20 mouse cellular contexts compared by ENCODE assay signal in the genomic region with DNA sequence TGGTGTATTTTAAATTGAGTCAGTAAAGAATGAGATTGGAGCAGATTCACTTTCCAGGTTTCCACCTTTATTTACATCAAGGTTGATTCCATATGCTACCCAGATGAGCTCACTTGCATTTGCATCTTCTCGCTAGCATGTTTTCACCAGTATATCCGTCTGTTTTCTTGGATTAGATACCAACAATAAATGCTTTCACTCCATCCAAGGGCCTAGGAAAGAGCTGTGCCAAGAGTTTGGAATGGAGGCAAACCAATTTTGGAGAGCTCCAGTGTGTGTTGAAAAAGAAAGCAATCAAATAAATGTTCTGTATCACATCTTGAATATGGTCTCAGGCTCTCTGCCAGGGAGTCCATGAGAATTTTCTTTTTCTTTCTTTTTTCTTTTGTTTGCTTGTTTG.
DNase-seq lines count a peak whose midpoint lies in the region; ATAC-seq lines count a peak whose summit lies in the region.
"Had no signal": no experiment of that assay in that cellular context is flagged by ENCODE, and none has a peak within 500 bp of the region (broad histone marks: within the 10 kb centered on the region; RNA-seq: fewer than 3 reads in every experiment).

No protein-coding gene starts in this region.

- peaks cover 5% of the 10 kb centered on the region; the same call in 1 of the 2 replicates for H3K4me1 ChIP-seq in forebrain, embryonic 15.5 days
- no peaks in the 10 kb centered on the region for H3K4me1 ChIP-seq in forebrain, embryonic 11.5 days (replicated peaks; ENCODE audit: control insufficient read depth, insufficient read depth, low read length)
- no peaks in the 10 kb centered on the region; the same call in 1 of the 2 replicates for H3K4me1 ChIP-seq in forebrain, embryonic 16.5 days (replicated peaks; ENCODE audit: control insufficient read depth, insufficient read depth, low read length)
- H3K4me1 ChIP-seq: embryonic facial prominence, embryonic 13.5 days; heart, embryonic 10.5 days; hindbrain, embryonic 12.5 days had no signal

- H3K36me3 ChIP-seq in forebrain, embryonic 15.5 days, result no peaks in the 10 kb centered on the region
- H3K36me3 ChIP-seq in forebrain, embryonic 11.5 days (ENCODE audit: control insufficient read depth, insufficient read depth, low read length), result no peaks in the 10 kb centered on the region
- no peaks in the 10 kb centered on the region for H3K36me3 ChIP-seq in forebrain, embryonic 16.5 days (ENCODE audit: control insufficient read depth, insufficient read depth)
- H3K36me3 ChIP-seq: embryonic facial prominence, embryonic 13.5 days; heart, embryonic 10.5 days; hindbrain, embryonic 12.5 days had no signal

- ATAC-seq in forebrain, embryonic 15.5 days (replicated peaks), result peak; percentile 43; the same call in 1 of the 2 replicates
- ATAC-seq in forebrain, embryonic 11.5 days (replicated peaks; ENCODE audit: low FRiP score), result no peak
- ATAC-seq in forebrain, embryonic 16.5 days, result peak; percentile 76; the same call in 1 of the 2 replicates
- ATAC-seq in erythroid progenitor cell, adult 5-6 weeks (replicated peaks; ENCODE audit: low FRiP score, poor library complexity, severe bottlenecking), result no peak
- ATAC-seq: hindbrain, embryonic 16.5 days; inflammation-experienced regulatory T-cells, adult 6 months; intestine, postnatal 0 days had no signal

- WGBS in forebrain, embryonic 15.5 days, result 37% methylated on average over 2 of the region's 2 CpGs
- 85% methylated on average over 2 of the region's 2 CpGs for WGBS in forebrain, embryonic 11.5 days
- WGBS in forebrain, embryonic 16.5 days, result 35% methylated on average over 2 of the region's 2 CpGs

- no peak overlapping the region for H3K4me2 ChIP-seq in forebrain, embryonic 15.5 days (replicated peaks)
- H3K4me2 ChIP-seq in forebrain, embryonic 11.5 days (ENCODE audit: low read depth, low read length, severe bottlenecking), result no peak overlapping the region
- no peak overlapping the region for H3K4me2 ChIP-seq in forebrain, embryonic 16.5 days (ENCODE audit: low read length)
- H3K4me2 ChIP-seq: embryonic facial prominence, embryonic 13.5 days; hindbrain, embryonic 12.5 days had no signal

- H3K4me3 ChIP-seq in forebrain, embryonic 15.5 days, result no peak overlapping the region
- no peak overlapping the region for H3K4me3 ChIP-seq in forebrain, embryonic 11.5 days (ENCODE audit: low read depth, low read length)
- no peak overlapping the region for H3K4me3 ChIP-seq in forebrain, embryonic 16.5 days (replicated peaks; ENCODE audit: low read length)
- H3K4me3 ChIP-seq: embryonic facial prominence, embryonic 13.5 days; heart, embryonic 10.5 days; hindbrain, embryonic 12.5 days had no signal

- H3K9me3 ChIP-seq in forebrain, embryonic 15.5 days, result no peaks in the 10 kb centered on the region
- no peaks in the 10 kb centered on the region for H3K9me3 ChIP-seq in forebrain, embryonic 11.5 days (ENCODE audit: control insufficient read depth, low read length)
- no peaks in the 10 kb centered on the region for H3K9me3 ChIP-seq in forebrain, embryonic 16.5 days (ENCODE audit: control insufficient read depth, low read length)
- H3K9me3 ChIP-seq: embryonic facial prominence, embryonic 13.5 days; heart, embryonic 10.5 days; hindbrain, embryonic 12.5 days had no signal

- DNase-seq in forebrain, embryonic 11.5 days (ENCODE audit: low spot score), result no peak
- peak; percentile 20 for DNase-seq in layer of hippocampus, adult 9-11 months
- no peak for DNase-seq in layer of hippocampus, adult 9-10 months (ENCODE audit: low spot score)
- DNase-seq in brain, adult 2 months (ENCODE audit: low read depth, low spot score), result peak; percentile 47
- no peak for DNase-seq in gastrocnemius, adult 8-10 months (ENCODE audit: low spot score in 2 of 2)
- DNase-seq: adrenal gland, adult 8-10 months; adrenal gland, postnatal 36 days; cerebellum, adult 11-12 months; cerebellum, adult 9-10 months; cerebellum, postnatal 25 days; gastrocnemius, postnatal 25 days had no signal

- no peaks in the 10 kb centered on the region for H3K27me3 ChIP-seq in forebrain, embryonic 15.5 days
- H3K27me3 ChIP-seq in forebrain, embryonic 11.5 days (ENCODE audit: control insufficient read depth, insufficient read depth, low read length), result no peaks in the 10 kb centered on the region
- no peaks in the 10 kb centered on the region for H3K27me3 ChIP-seq in forebrain, embryonic 16.5 days (replicated peaks; ENCODE audit: control insufficient read depth, insufficient read depth, low read length)
- H3K27me3 ChIP-seq: embryonic facial prominence, embryonic 13.5 days; hindbrain, embryonic 12.5 days had no signal

- no peak overlapping the region for H3K27ac ChIP-seq in forebrain, embryonic 15.5 days (replicated peaks)
- H3K27ac ChIP-seq in forebrain, embryonic 11.5 days (ENCODE audit: low read depth, low read length), result no peak overlapping the region
- H3K27ac ChIP-seq in forebrain, embryonic 16.5 days (ENCODE audit: low read length), result no peak overlapping the region
- H3K27ac ChIP-seq: embryonic facial prominence, embryonic 13.5 days; heart, embryonic 10.5 days; hindbrain, embryonic 12.5 days had no signal

- H3K9ac ChIP-seq in forebrain, embryonic 15.5 days (replicated peaks), result no peak overlapping the region
- H3K9ac ChIP-seq in forebrain, embryonic 11.5 days (ENCODE audit: low read length), result no peak overlapping the region
- H3K9ac ChIP-seq in forebrain, embryonic 16.5 days (replicated peaks; ENCODE audit: low read depth, low read length), result no peak overlapping the region
- H3K9ac ChIP-seq: embryonic facial prominence, embryonic 13.5 days; hindbrain, embryonic 12.5 days had no signal

Comparison
In these comparisons a context has a peak if more than half of its experiments do, and no peak if none do; other contexts are left out.
1. ATAC-seq: peak in forebrain, embryonic 15.5 days (single experiment) and forebrain, embryonic 16.5 days (single experiment); none in forebrain, embryonic 11.5 days (single experiment) and erythroid progenitor cell, adult 5-6 weeks (single experiment).
2. DNase-seq: peak in layer of hippocampus, adult 9-11 months (single experiment) and brain, adult 2 months (single experiment); none in forebrain, embryonic 11.5 days (single experiment), layer of hippocampus, adult 9-10 months (single experiment) and gastrocnemius, adult 8-10 months (0 of 2).